ENCODE assay signal across 9 mouse cellular contexts in the genomic region with DNA sequence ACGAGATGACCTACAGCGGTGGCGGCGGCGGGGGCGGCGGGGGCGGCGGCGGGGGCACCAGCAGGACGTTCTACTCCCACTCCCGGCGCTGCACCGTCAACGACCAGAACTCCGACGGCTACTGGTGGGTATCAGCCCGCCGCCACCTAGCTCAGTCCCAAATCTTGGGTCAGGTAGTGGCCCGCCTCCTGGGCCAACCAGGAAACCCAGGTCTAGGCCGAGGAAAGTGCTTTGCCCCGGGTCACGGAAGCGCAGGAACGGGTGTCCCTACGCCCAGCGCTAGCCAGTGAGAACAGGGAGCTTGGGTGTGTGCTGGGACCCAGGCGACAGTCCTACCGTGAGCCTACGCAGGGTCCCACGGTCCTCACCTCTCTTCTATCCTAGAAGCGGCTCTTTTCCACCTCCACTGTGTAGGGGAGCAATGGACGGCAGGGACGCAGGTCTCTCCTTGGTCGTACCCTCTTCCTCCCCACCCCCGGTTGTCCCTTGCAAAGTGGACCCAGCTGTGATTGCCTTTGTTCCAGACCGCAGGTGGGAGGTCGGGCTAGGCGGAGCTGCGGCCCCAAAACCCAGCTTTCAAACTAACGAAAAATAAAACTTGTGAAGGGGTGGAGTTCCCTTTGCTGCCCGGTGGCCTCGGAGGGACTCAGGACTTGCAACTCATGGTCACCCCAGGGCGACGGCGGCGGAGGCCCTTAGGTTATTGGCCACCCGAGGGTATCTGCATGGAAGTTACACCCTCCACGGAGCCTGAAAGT. TPM values are rescaled to one million over a fixed set of nuclear protein-coding genes. Genes with fewer than 3 reads are reported as not detected.
DNase-seq lines count a peak whose midpoint lies in the region; ATAC-seq and TF ChIP-seq lines count a peak whose summit lies in the region.
"Had no signal": no experiment of that assay in that cellular context is flagged by ENCODE, and none has a peak within 500 bp of the region (broad histone marks: within the 10 kb centered on the region; RNA-seq: fewer than 3 reads in every experiment).

No protein-coding gene starts in this region.

- peaks cover 55% of the 10 kb centered on the region for H3K4me1 ChIP-seq in heart, embryonic 12.5 days (replicated peaks)
- H3K4me1 ChIP-seq in cortical plate, adult 2 months (ENCODE audit: control insufficient read depth, insufficient read depth, low read length), result no peaks in the 10 kb centered on the region
- H3K4me1 ChIP-seq in limb, embryonic 11.5 days (ENCODE audit: control insufficient read depth, insufficient read depth, low read length), result peaks cover 2% of the 10 kb centered on the region; the same call in 1 of the 2 replicates
- H3K4me1 ChIP-seq in midbrain, embryonic 10.5 days, result peaks cover 39% of the 10 kb centered on the region

- TF ChIP-seq POLR2A in cortical plate, adult 2 months (IDR thresholded peaks at IDR 0.05; ENCODE audit: extremely low read depth, insufficient read depth, low read length), result no peak

- DNase-seq in heart, adult 11 months, result no peak
- peak; percentile 22 to 47 for DNase-seq in heart, postnatal 10 days
- peak; percentile 72 for DNase-seq in limb, embryonic 11.5 days (ENCODE audit: low spot score)
- peak; percentile 65 for DNase-seq in midbrain, embryonic 10.5 days (ENCODE audit: low spot score)
- DNase-seq in yolk sac, embryonic 10.5 days (ENCODE audit: low spot score), result peak; percentile 60
- no peak for DNase-seq in left cerebral cortex, postnatal 4 days

- H3K4me3 ChIP-seq in heart, embryonic 12.5 days, result peak overlapping the region; percentile 76
- H3K4me3 ChIP-seq in cortical plate, adult 2 months (ENCODE audit: insufficient read depth, low read length), result 0 out of 2 replicates have a peak overlapping the region, but pooled peaks have one; percentile 28
- H3K4me3 ChIP-seq in limb, embryonic 11.5 days (ENCODE audit: low read depth, low read length), result peak overlapping the region; percentile 34
- H3K4me3 ChIP-seq in midbrain, embryonic 10.5 days, result peak overlapping the region; percentile 56

- intact Hi-C loops in heart, postnatal 10 days (cut with DNase I), result loop anchor here (2.0 kb wide), 1 partner anchor 13 kb away; no protein-coding TSS in a partner anchor
- intact Hi-C loops in left cerebral cortex, postnatal 4 days (cut with DNase I), result no loop called here

- peak overlapping the region; percentile 92 for H3K9ac ChIP-seq in heart, embryonic 12.5 days
- H3K9ac ChIP-seq in limb, embryonic 11.5 days (ENCODE audit: low read length), result no peak overlapping the region

- under 1% methylated on average over 49 of the region's 49 CpGs for WGBS in heart, embryonic 12.5 days
- WGBS in limb, embryonic 11.5 days, result under 1% methylated on average over 49 of the region's 49 CpGs
- WGBS in midbrain, embryonic 10.5 days, result under 1% methylated on average over 49 of the region's 49 CpGs

- no peaks in the 10 kb centered on the region for H3K9me3 ChIP-seq in heart, embryonic 12.5 days (replicated peaks)
- H3K9me3 ChIP-seq in limb, embryonic 11.5 days (ENCODE audit: control insufficient read depth, low read length), result no peaks in the 10 kb centered on the region
- H3K9me3 ChIP-seq in midbrain, embryonic 10.5 days (replicated peaks), result no peaks in the 10 kb centered on the region

- H3K4me2 ChIP-seq in heart, embryonic 12.5 days, result peak overlapping the region; percentile 66
- H3K4me2 ChIP-seq in limb, embryonic 11.5 days (ENCODE audit: low read depth, severe bottlenecking), result peak overlapping the region; percentile 83

- H3K27me3 ChIP-seq in heart, embryonic 12.5 days (replicated peaks), result no peaks in the 10 kb centered on the region
- peaks cover 18% of the 10 kb centered on the region for H3K27me3 ChIP-seq in limb, embryonic 11.5 days (ENCODE audit: control insufficient read depth, insufficient read depth, low read length)
- peaks cover 99% of the 10 kb centered on the region for H3K27me3 ChIP-seq in midbrain, embryonic 10.5 days (ENCODE audit: low read depth, poor library complexity, severe bottlenecking)

- peak; percentile 37 for ATAC-seq in heart, embryonic 12.5 days (ENCODE audit: insufficient number of reproducible peaks, low FRiP score)
- ATAC-seq in limb, embryonic 11.5 days (ENCODE audit: insufficient number of reproducible peaks, low FRiP score, low TSS enrichment, low read depth), result peak; percentile 40

- H3K36me3 ChIP-seq in heart, embryonic 12.5 days, result no peaks in the 10 kb centered on the region
- H3K36me3 ChIP-seq in limb, embryonic 11.5 days (ENCODE audit: control insufficient read depth, insufficient read depth, low read length), result no peaks in the 10 kb centered on the region
- no peaks in the 10 kb centered on the region for H3K36me3 ChIP-seq in midbrain, embryonic 10.5 days

- H3K27ac ChIP-seq in heart, embryonic 12.5 days (ENCODE audit: poor library complexity, severe bottlenecking), result peak overlapping the region; percentile 97
- H3K27ac ChIP-seq in cortical plate, adult 2 months (ENCODE audit: insufficient read depth, low read length), result no peak overlapping the region
- no peak overlapping the region; the same call in 1 of the 2 replicates for H3K27ac ChIP-seq in limb, embryonic 11.5 days (replicated peaks; ENCODE audit: low read depth, low read length)
- H3K27ac ChIP-seq in midbrain, embryonic 10.5 days (replicated peaks), result no peak overlapping the region; the same call in 1 of the 2 replicates
- H3K27ac ChIP-seq: macrophage had no signal

- TF ChIP-seq CTCF in cortical plate, adult 2 months (IDR thresholded peaks at IDR 0.05; ENCODE audit: extremely low read depth, insufficient read depth, low read length), result no peak

RNA-seq across cellular contexts. Expression of a gene that starts 0.8 kb away (rescaled TPM):
- 48.7 and 55.8 TPM in 2 replicates for polyA plus RNA-seq in heart, embryonic 12.5 days (2016; fragmentation: Nextera tagmentation; extraction: Ambion mirVana)
- polyA plus RNA-seq in cortical plate, adult 2 months (2012; rRNA removed), result 0.06 and 2.1 TPM in 2 replicates
- total RNA-seq in heart, postnatal 10 days (2021), result 100 to 1,000 TPM; 350 to 415 TPM
- polyA plus RNA-seq in limb, embryonic 11.5 days (2014; fragmentation: Nextera tagmentation; extraction: Ambion mirVana), result 3.0 and 3.9 TPM in 2 replicates
- polyA plus RNA-seq in midbrain, embryonic 10.5 days (2016; fragmentation: Nextera tagmentation; extraction: Ambion mirVana), result 0.45 and 0.73 TPM in 2 replicates
- under 1 TPM; 0.38 to 0.40 TPM for total RNA-seq in left cerebral cortex, postnatal 4 days (2021)
- polyA plus RNA-seq: macrophage had no signal

RNA-seq across cellular contexts. Expression of a gene that starts 52.9 kb away (rescaled TPM):
- polyA plus RNA-seq in heart, embryonic 12.5 days (2016; fragmentation: Nextera tagmentation; extraction: Ambion mirVana), result 28.2 and 30.2 TPM in 2 replicates
- polyA plus RNA-seq in cortical plate, adult 2 months (2012; rRNA removed), result 30.1 and 30.6 TPM in 2 replicates
- 10 to 100 TPM; 10.7 to 11.0 TPM for total RNA-seq in heart, postnatal 10 days (2021)
- polyA plus RNA-seq in limb, embryonic 11.5 days (2014; fragmentation: Nextera tagmentation; extraction: Ambion mirVana), result 41.4 and 41.9 TPM in 2 replicates
- polyA plus RNA-seq in midbrain, embryonic 10.5 days (2016; fragmentation: Nextera tagmentation; extraction: Ambion mirVana), result 34.2 and 34.8 TPM in 2 replicates
- 10 to 100 TPM; 21.6 to 23.4 TPM for total RNA-seq in left cerebral cortex, postnatal 4 days (2021)

Comparison
In these comparisons a context has a peak if more than half of its experiments do, and no peak if none do; other contexts are left out.
1. DNase-seq: peak in heart, postnatal 10 days (2 of 2), limb, embryonic 11.5 days (single experiment), midbrain, embryonic 10.5 days (single experiment) and yolk sac, embryonic 10.5 days (single experiment); none in heart, adult 11 months (single experiment) and left cerebral cortex, postnatal 4 days (single experiment).
2. RNA of a gene that starts 0.8 kb away (polyA plus RNA-seq): 48.7 to 55.8 TPM in heart, embryonic 12.5 days; 3.0 to 3.9 TPM in limb, embryonic 11.5 days, 0.45 to 0.73 TPM in midbrain, embryonic 10.5 days and 0.06 to 2.1 TPM in cortical plate, adult 2 months; every median in the first group is over 10 times any median in the second.
3. Peak in every context shown above with its lines, with median percentiles within 50 percentile points of each other: H3K4me3 ChIP-seq.